Mouse (Mus musculus) C2C12 (cell line): ENCODE measurements around the gene H2-T23.
"Not testable (repeated sequence)": the region's sequence is repeated elsewhere in the genome, so short reads cannot be mapped to it uniquely, and the experiment has no call there.

Experiments used
- CEBPB ChIP-seq: IDR thresholded peaks from one replicate; pipeline ENCODE4 v1.6.1; 2011; ENCODE audit warnings: low read depth, mild to moderate bottlenecking, control low read depth, moderate library complexity
- CTCF ChIP-seq: IDR thresholded peaks from one replicate; pipeline ENCODE4 v1.5.1; 2011; ENCODE audit not compliant: control insufficient read depth, insufficient read depth, insufficient read length
- MAX ChIP-seq: IDR thresholded peaks from one replicate; pipeline ENCODE4 v1.6.1; 2011; ENCODE audit warnings: mild to moderate bottlenecking, control low read depth
- MYOD1 ChIP-seq: IDR thresholded peaks from one replicate; pipeline ENCODE4 v1.6.1; 2011; ENCODE audit warnings: low read depth; ENCODE audit not compliant: control insufficient read depth, insufficient read length
- MYOG ChIP-seq: IDR thresholded peaks from one replicate; pipeline ENCODE4 v1.6.1; 2011; ENCODE audit not compliant: control insufficient read depth, insufficient read length; ENCODE audit errors: extremely low read depth
- USF1 ChIP-seq: IDR thresholded peaks from one replicate; pipeline ENCODE4 v1.6.1; 2011; ENCODE audit warnings: low read depth, mild to moderate bottlenecking, control low read depth, moderate library complexity

DNA sequence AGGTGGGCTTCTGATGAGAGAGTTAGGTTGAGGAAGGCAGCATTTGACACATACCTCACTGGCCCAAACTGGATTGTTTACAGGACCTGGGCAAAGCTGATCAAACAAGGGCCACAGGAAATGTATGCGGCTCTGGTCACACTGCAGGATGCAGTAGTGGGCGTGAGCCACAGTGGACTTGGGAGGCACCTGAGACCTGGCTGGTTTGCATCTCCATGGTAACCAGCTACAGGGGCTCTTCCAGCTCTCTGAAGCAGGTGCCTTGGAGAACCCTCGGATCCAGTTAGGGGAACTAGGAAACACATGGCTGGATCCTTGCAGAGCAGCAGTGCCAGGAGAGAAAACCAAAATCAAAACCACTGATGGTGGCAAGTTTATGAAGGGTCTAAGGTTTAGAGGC lies 1.9 kb upstream of the H2-T23 start:
- not testable (repeated sequence) for TF ChIP-seq CTCF, MYOG, CEBPB, MAX, USF1, MYOD1
